In genomic region chr8:87663349-87664216, GRCm38 (mm10) we compare ENCODE assay signal across 8 mouse cellular contexts.
DNase-seq lines count a peak whose midpoint lies in the region; ATAC-seq lines count a peak whose summit lies in the region.

No protein-coding gene starts in this region.

- DNase-seq in adrenal gland, adult 8-10 months, result peak; percentile 43
- DNase-seq in embryo, embryonic 10.5 days (ENCODE audit: low spot score), result peak; percentile 93
- DNase-seq in gastrocnemius, postnatal 36 days, result peak; percentile 74 to 81
- DNase-seq in left cerebral cortex, postnatal 36 days (ENCODE audit: low spot score in 2 of 2), result peak; percentile 80 to 81
- DNase-seq in midbrain, embryonic 11.5 days (ENCODE audit: low spot score, missing footprints), result peak; percentile 98
- DNase-seq in skeletal muscle tissue, adult 2 months (ENCODE audit: low read depth, low spot score), result peak; percentile 63

- H3K27me3 ChIP-seq in intestine, embryonic 15.5 days (replicated peaks), result peaks cover 32% of the 10 kb centered on the region
- H3K27me3 ChIP-seq in midbrain, embryonic 11.5 days (ENCODE audit: control insufficient read depth, insufficient read depth, low read length), result peaks cover 18% of the 10 kb centered on the region

- no peaks in the 10 kb centered on the region for H3K36me3 ChIP-seq in intestine, embryonic 15.5 days
- H3K36me3 ChIP-seq in midbrain, embryonic 11.5 days (ENCODE audit: control insufficient read depth, insufficient read depth, low read length), result no peaks in the 10 kb centered on the region

- intact Hi-C loops in gastrocnemius, postnatal 36 days (cut with DNase I), result loop anchor here (2.0 to 5.0 kb wide), 4 partner anchors 71 to 299 kb away; no protein-coding TSS in a partner anchor
- intact Hi-C loops in left cerebral cortex, postnatal 36 days (cut with DNase I), result no loop called here

- 0 out of 2 replicates have a peak overlapping the region, but pooled peaks have one; percentile 6 for H3K9ac ChIP-seq in intestine, embryonic 15.5 days
- H3K9ac ChIP-seq in midbrain, embryonic 11.5 days (ENCODE audit: low read length), result peak overlapping the region; percentile 22

- 15% methylated on average over 18 of the region's 18 CpGs for WGBS in intestine, embryonic 15.5 days
- WGBS in midbrain, embryonic 11.5 days, result 15% methylated on average over 18 of the region's 18 CpGs

- no peak overlapping the region for H3K27ac ChIP-seq in intestine, embryonic 15.5 days
- no peak overlapping the region; the same call in 1 of the 2 replicates for H3K27ac ChIP-seq in midbrain, embryonic 11.5 days (ENCODE audit: low read depth, low read length)

- peak overlapping the region; percentile 54 for H3K4me2 ChIP-seq in intestine, embryonic 15.5 days (replicated peaks)
- peak overlapping the region; percentile 41 for H3K4me2 ChIP-seq in midbrain, embryonic 11.5 days

- peaks cover 23% of the 10 kb centered on the region for H3K4me1 ChIP-seq in intestine, embryonic 15.5 days (replicated peaks)
- H3K4me1 ChIP-seq in midbrain, embryonic 11.5 days (ENCODE audit: control insufficient read depth, insufficient read depth, low read length), result peaks cover 39% of the 10 kb centered on the region

- no peaks in the 10 kb centered on the region for H3K9me3 ChIP-seq in intestine, embryonic 15.5 days
- no peaks in the 10 kb centered on the region for H3K9me3 ChIP-seq in midbrain, embryonic 11.5 days (ENCODE audit: control insufficient read depth, low read length)

- peak overlapping the region; percentile 25 for H3K4me3 ChIP-seq in intestine, embryonic 15.5 days (replicated peaks)
- H3K4me3 ChIP-seq in midbrain, embryonic 11.5 days (ENCODE audit: low read depth, low read length), result no peak overlapping the region

- ATAC-seq in intestine, embryonic 15.5 days, result peak; percentile 52
- peak; percentile 58 for ATAC-seq in midbrain, embryonic 11.5 days (ENCODE audit: low FRiP score)
- no peak for ATAC-seq in monocyte, adult 5-6 weeks (replicated peaks; ENCODE audit: insufficient number of reproducible peaks, low FRiP score, low TSS enrichment, poor library complexity, severe bottlenecking)

Comparison
In these comparisons a context has a peak if more than half of its experiments do, and no peak if none do; other contexts are left out.
1. DNase-seq: peak in every context shown above with its lines; median percentile 98 in midbrain, embryonic 11.5 days; 93 in embryo, embryonic 10.5 days; 80 in left cerebral cortex, postnatal 36 days; 78 in gastrocnemius, postnatal 36 days; 63 in skeletal muscle tissue, adult 2 months; 43 in adrenal gland, adult 8-10 months.